Mouse (Mus musculus) adrenal gland, postnatal 14 days (tissue): ENCODE measurements at regions not wholly inside any gene's neighbourhood (a gene's known extent, or its start where the extent isn't known, plus 50 kb on each side); places are given as distances from the start of the nearest gene placed in this dataset.
"Not testable (repeated sequence)": the region's sequence is repeated elsewhere in the genome, so short reads cannot be mapped to it uniquely, and the experiment has no call there.

Experiments
- DNase-seq: peaks from one replicate; pipeline ENCODE4 v3.0.0; 2021; ENCODE audit warnings: mixed read lengths

DNA sequence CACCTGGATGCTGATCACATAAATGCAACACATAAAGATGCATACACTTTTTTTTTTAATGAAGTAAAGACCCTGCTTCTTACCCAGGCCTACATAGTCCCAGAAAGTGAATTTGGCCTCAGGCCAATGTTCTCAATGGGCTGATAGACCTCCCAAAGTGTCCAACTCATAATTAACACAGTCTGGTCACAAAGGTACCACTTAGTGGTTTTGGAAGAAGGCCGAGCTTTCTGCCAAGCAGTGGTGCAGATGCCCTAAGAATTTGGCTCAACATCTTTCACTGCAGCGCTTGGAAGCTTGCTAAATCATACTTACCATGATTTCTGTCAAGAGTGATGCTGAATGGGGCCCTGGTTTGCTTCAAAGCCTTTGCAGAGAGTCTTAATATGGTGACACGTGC is 706.4 kb upstream of the Rag2 start:
- DNase-seq = no peak

- no peak for DNase-seq
Measured at GRCm38 (mm10) chr2:100919537-100920212, 704.8 kb upstream of the Rag2 start.

DNA sequence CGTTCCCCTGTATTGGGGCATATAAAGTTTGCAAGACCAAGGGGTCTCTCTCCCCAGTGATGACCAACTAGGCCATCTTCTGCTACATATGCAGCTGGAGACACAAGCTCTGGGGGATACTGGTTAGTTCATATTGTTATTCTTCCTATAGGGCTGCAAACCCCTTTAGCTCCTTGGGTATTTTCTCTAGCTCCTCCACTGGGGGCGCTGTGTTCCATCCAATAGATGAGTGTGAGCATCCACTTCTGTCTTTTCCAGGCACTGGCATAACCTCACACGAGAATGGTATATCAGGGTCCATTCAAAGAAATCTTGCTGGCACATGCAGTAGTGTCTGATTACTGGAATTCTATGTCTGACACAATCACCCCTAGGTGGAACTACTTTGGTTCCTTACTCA is 675.9 kb upstream of the Rag2 start:
- not testable (repeated sequence) for DNase-seq

DNA sequence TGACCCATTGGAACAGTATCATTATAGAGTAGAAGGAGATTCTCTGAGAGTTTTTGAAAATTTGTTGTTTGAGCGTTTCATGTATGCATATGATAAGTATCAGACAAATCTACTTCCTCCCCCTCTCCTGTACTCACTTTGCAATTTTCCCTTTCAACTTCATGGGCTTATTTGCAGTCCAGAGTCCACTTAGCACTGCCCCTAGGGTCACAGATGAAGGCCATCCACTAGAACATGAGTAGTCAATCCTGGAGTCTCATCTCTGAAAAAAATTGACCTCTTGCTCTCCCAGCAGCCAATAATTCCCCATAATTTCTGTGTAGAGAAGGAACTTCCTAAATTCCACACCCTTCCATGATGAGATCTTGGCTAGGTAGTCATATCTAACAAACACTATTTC is 665.1 kb upstream of the Rag2 start:
- no peak for DNase-seq

DNA sequence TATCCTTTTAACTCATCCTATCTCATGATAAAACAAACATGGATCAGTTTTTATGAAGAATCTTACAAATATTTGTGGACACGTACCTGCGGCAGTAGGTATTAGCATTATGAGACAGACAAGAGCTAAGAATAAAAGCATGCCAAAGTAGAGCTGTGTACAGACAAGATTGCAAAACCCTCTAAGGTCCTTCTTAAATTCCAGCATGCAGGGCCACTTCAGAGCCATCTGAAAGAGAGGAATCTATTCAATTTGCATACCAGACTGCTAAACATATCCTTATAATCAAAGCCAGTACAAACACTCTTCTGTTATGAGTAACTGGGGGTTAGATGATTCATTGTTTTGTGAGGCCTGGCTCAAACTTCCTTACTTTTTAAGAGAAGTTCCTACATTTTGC is 659.9 kb upstream of the Rag2 start:
- no peak for DNase-seq

DNA sequence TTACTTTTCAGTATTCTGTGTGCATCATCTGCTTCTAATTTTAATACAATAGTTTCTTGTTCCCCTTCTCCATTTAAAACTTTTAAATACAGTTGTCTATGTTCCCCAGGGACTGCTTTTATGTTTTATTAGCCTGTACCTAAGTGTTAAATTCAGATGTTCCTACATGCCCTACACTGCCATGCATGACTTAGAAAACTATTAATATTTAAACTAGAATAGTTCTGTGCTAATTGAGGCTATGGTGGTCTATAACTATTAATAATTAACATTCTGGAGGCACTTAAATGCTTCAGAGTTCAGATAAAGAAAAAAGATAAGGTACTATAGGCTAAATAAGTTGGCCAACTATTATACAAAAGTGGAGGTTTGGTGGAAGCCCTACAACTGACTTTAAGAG is 647.3 kb upstream of the Rag2 start:
- DNase-seq = no peak

- no peak for DNase-seq
Measured at GRCm38 (mm10) chr2:100982362-100982761, 642.2 kb upstream of the Rag2 start.

DNA sequence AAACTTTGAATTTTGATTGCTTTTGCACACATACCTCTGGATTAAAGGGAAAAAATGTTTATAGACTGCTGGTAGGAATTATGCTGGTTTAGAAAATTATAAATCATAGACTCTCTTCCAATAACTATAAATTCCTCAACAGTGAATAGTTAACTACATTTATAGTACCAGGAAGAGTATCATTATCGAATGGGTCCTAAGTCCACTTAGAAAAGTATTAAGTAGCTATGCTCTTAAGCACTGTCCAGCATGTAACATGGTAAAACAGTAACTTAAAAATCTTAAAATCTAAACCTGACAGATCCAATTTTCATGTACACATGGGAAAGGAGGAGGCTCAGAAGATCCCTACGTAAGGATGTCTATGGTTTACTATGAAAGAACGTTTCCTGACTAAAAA is 609.2 kb upstream of the Rag2 start:
- no peak for DNase-seq

DNA sequence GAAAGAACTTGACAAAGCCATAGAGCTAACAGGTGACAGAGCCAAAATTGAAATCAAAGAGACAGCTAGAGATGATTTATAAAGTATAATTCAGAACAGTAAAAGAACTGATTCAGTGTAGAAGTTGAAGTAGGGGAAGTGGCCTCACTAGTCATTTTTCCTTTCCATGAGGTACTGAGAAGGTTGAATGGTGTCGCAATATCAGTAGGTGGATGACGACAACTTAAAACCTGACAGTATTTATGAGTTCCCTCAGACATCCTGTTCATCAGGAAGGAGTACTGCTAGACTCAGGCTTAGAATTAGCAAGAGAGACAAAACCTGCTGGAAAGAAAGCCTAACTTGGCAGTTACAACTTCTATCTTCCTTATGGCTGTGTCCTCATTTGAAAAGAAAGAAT is 605.1 kb upstream of the Rag2 start:
- no peak for DNase-seq

GRCm38 (mm10) chr2:101021515-101021914 is 603.0 kb upstream of the Rag2 start:
- no peak for DNase-seq

- no peak for DNase-seq
Measured at GRCm38 (mm10) chr2:101043050-101043449, 581.5 kb upstream of the Rag2 start.

- DNase-seq = no peak
Measured at GRCm38 (mm10) chr2:101062939-101063338, 561.6 kb upstream of the Rag2 start.

DNA sequence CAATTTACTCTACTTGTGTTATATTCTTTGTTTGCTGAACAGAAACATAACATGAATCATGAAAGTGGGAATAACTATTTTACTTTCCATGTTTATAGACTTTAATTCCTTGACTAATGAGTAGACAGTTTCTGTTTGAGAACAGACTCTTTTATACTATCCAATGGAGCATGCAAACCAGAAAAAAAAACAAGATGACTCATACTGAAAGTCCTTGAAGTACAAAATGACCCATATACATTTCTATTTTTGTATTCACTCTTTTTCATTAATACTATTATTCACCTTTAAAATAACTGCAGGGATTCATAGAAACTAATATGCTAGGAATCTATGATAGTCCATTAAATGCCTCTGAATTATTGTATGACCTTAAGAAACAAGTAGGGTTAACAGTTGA is 549.5 kb upstream of the Rag2 start:
- DNase-seq = no peak

DNA sequence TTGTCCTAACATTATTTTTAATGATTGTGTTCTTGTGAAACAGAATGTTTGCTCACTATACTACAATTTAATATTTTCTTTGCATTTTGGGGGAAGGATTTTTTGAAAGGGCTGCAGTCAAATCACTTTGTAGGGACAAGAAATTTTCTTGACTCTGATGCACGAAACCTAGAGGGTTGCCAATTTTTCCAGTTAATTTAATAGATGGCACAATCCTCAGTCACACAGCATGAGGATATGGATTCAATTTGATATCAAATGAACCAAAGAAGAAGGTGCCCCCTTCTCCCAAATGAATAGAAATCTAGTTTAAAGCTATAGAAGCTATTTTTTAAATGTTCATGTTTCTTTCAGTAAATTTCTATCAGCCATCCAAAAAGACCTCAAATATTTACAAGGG is 544.3 kb upstream of the Rag2 start:
- DNase-seq = no peak

DNA sequence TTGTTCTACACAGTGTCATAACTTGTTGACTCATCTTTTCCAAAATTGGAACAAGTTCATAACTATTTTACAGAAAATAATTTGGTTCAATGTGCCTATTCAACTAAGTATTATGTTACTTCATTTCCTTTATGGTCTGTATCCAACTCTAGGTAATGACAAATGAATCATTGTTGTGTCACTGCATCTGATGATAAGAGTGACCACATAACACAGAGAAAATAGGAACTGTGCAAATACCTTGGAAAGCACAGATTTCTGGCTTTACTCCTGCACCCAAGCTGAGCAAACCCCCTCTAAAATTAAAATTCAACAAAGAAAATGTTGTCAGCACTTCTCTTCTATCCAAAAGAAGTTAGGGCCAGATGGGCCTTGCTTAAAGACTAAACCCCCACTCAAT is 540.7 kb upstream of the Rag2 start:
- no peak for DNase-seq

- no peak for DNase-seq
Measured at GRCm38 (mm10) chr2:101084648-101085047, 539.9 kb upstream of the Rag2 start.

DNA sequence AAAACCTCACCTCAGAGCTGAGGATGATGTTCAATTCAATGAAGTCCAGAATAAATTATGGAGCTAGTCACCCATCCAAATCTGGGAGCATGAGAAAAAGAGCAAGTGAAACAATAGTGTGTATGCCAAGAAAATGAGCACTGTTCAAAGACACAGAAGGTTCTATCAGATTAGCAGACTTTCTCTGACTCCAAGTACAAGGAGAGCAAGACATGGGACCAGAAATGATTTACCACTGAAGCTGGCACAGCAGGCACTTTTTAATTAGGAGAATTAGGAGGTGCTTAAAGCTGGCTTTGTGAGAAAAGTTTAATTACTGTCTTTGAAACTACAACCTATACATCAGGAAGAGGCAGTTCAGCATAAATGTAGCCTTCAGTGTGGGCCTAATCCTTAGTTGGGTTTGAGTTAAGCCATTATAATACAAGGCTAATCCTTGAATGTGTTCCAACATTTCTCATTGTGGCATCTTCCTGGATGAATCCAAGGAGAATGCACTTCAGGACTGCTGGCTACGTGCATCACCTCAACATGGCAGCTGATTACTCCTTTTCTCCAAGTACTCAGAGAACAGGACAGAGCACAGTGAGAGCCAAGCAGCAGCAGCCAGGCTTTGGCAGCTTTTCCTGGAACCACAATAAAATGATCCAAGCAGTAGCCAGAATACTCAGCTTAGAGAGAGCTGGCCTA is 517.2 kb upstream of the Rag2 start:
- DNase-seq = no peak

GRCm38 (mm10) chr2:101136867-101137266 is 487.7 kb upstream of the Rag2 start:
- DNase-seq = no peak

- no peak for DNase-seq
Measured at GRCm38 (mm10) chr2:101139931-101140330, 484.6 kb upstream of the Rag2 start.

DNA sequence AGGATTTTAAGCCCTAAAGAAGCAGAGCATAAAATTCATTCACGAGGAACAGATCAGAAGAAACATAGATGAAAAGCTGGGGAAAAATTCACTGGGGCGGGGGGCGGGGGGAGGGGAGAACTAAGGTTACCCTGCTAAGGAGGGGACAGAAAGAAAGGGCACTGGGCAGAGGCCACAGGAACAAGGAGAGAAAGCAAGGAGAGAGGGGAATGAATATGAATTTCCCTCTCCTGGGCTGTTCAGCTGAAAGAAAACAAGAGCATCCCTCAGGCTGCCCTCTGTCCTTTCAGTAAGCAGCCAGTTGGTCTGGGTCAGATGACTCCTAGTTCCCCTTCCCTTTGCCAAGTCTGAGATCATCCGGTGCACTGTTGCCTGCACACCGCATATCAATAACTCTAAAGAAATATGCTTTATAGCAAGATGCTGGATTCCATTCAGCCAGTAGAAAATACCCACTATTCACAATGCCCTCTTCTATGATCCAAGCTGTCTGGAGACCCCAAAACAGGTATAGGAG is 467.7 kb upstream of the Rag2 start:
- DNase-seq = peak; percentile 5

DNA sequence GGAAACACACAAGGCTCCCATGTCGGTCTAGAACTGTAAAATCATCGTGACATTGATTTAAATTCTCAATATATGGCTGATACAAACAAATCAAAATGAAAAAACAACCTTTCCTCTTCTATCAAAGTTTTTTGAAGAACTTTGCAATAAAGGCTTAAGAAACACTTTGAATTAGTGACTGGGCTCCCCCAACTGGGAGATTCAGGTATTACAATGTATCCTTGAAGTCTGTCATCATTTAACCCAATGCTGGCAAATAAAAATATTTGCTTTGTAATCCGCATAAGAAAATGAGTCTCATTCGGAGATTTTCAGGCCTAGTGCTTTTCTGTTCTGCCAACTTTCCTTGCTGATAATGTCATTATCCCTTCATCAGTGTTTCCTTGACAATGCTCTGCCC is 465.2 kb upstream of the Rag2 start:
- peak; percentile 56 for DNase-seq

DNA sequence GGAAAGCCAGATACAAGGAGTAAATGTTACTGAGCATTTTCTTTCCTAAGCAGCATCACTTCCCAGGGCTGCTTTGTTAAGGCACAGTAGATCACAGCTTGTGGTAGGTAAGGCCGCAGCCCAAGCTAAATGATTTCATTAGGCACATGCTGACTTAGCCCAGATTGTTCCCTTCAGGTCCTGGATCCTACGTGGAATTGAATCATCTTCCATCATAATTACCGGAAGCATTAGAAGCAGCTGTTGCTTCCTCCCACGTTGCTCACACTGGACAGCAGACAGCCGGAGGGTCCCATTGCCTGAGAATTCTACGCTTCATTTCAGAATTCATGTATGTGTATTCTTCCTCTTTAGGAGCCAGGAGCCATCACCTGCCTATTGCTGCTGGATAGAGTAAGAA is 458.6 kb upstream of the Rag2 start:
- no peak for DNase-seq

DNA sequence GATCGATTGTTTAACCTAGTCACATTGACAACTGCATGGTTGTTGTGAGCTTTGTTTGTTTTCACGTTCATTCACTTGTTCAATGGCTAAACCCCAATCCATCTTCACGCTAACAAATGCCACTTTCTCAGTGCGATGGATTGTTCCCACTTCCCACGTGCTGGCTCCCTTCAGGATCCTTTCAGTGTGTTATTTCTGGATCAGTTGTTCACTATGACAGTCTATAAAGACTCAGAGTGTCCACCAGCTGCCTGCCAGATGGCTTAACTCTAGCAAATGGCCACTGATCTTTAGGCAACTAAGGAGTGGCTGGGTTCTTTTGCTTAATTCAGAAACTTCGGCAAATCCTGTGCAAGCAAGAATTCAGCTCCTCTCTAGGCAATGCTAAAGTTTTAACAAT is 451.7 kb upstream of the Rag2 start:
- no peak for DNase-seq

GRCm38 (mm10) chr2:101175124-101175523 is 449.4 kb upstream of the Rag2 start:
- no peak for DNase-seq
